Mouse (Mus musculus): Measurements from ENCODE around the gene Steap4.
A peak's percentile ranks its signal among the peaks of the same experiment; 100 is the strongest.
"Not testable (repeated sequence)": the region's sequence is repeated elsewhere in the genome, so short reads cannot be mapped to it uniquely, and the experiment has no call there.

Steap4 gene

GRCm38 (mm10) chr5:7988415-7988814 is 28.2 kb downstream of the Steap4 start:
- DNase-seq (ENCODE audit: extremely low read depth, low read depth), result no peak

GRCm38 (mm10) chr5:7991631-7992030 is 31.4 kb downstream of the Steap4 start:
- DNase-seq (ENCODE audit: extremely low read depth, low read depth), result not testable (repeated sequence)

GRCm38 (mm10) chr5:7993766-7994165 is 33.5 kb downstream of the Steap4 start:
- DNase-seq (ENCODE audit: extremely low read depth, low read depth), result no peak

- DNase-seq (ENCODE audit: extremely low read depth, low read depth), result no peak
Observed at GRCm38 (mm10) chr5:7995288-7995897, 35.1 kb downstream of the Steap4 start.

- DNase-seq (ENCODE audit: extremely low read depth, low read depth), result peak; percentile 5
Observed at GRCm38 (mm10) chr5:7996401-7997044, 36.3 kb downstream of the Steap4 start.

- DNase-seq (ENCODE audit: extremely low read depth, low read depth), result no peak
Observed at GRCm38 (mm10) chr5:7997086-7997485, 36.8 kb downstream of the Steap4 start.

- no peak for DNase-seq (ENCODE audit: extremely low read depth, low read depth)
Observed at GRCm38 (mm10) chr5:8000466-8000865, 40.2 kb downstream of the Steap4 start.

- DNase-seq (ENCODE audit: extremely low read depth, low read depth), result no peak
Observed at GRCm38 (mm10) chr5:8002827-8003226, 42.6 kb downstream of the Steap4 start.

- DNase-seq (ENCODE audit: extremely low read depth, low read depth), result no peak
Observed at GRCm38 (mm10) chr5:8013276-8013675, 53.0 kb downstream of the Steap4 start.

All from MEL-GATA-1-ER (cell line).